Mouse (Mus musculus): ENCODE results near the gene Gmds. TPM values are rescaled to one million over a fixed set of nuclear protein-coding genes. Genes with fewer than 3 reads are reported as not detected.

The Gmds gene
- total and polyA plus RNA-seq, 2 experiments from 2014 or later, result 18.6 to 35.1 TPM

- peak within 1 kb of the TSS; percentile 31 for H3K9ac ChIP-seq
- H3K36me3 ChIP-seq (ENCODE audit: insufficient read depth), result no peaks in the 10 kb centered on the region
- no peaks in the 10 kb centered on the region for H3K9me3 ChIP-seq (ENCODE audit: low read length)
- peak within 1 kb of the TSS; percentile 34 for H3K4me3 ChIP-seq (ENCODE audit: low read depth, low read length)
- WGBS, result under 1% methylated on average over 37 of the region's 40 CpGs
- H3K27me3 ChIP-seq (ENCODE audit: insufficient read depth, low read length), result peaks cover 72% of the 10 kb centered on the region
- DNase-seq, result peak; percentile 52
- ATAC-seq, result peak; percentile 57
- H3K4me1 ChIP-seq (ENCODE audit: insufficient read depth), result peaks cover 5% of the 10 kb centered on the region; the same call in 1 of the 2 replicates
- H3K27ac ChIP-seq (ENCODE audit: low read depth, low read length), result peak within 1 kb of the TSS; percentile 59
- H3K4me2 ChIP-seq (ENCODE audit: low read depth), result peak within 1 kb of the TSS; percentile 63
- TF ChIP-seq CTCF (IDR thresholded peaks at IDR 0.05; ENCODE audit: low read depth), result no peak
Measured at GRCm38 (mm10) chr13:31806428-31806832, 532.1 kb downstream of the Gmds start, which contains the start of gene Foxc1. TSS of gene Foxc1 (plus strand) at chr13:31806633.

DNA sequence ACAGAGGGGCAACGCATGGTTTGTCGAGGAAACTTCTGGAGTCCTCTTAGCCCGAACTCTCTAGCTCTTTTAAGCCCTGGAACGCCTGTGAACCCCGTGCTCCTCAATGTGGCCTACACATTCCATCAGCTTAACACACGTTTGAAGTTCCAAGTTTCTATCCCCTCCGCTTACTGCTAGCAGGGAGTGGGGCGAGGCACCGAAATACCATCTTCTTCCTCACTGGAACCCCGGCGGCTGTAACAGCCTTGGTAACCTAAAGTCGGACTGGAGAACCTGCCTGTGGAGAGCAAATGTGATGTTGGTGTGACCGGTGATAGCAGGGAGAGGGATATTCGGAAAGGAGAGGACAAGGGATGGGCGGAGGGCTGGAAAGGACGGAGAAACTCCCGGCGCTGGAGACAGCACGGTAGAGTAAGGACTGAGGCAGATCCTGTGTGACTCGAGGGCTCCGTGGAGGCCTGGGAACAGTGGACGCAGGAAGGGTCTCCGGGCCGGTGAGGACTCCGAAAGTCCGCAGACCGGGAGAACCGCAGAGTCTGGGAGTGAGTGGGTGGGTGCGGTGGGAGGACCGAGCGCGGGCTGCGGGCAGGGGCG lies 532.6 kb downstream of the Gmds start:
- Histone ChIP-seq H3K27me3 (ENCODE audit: insufficient read depth, low read length) (peaks cover 76% of the 10 kb centered on the region), H3K4me2 (ENCODE audit: low read depth) (peak overlapping the region; percentile 63), H3K9ac (no peak overlapping the region), H3K4me1 (ENCODE audit: insufficient read depth) (peaks cover 6% of the 10 kb centered on the region; the same call in 1 of the 2 replicates), H3K9me3 (ENCODE audit: low read length) (no peaks in the 10 kb centered on the region), H3K27ac (ENCODE audit: low read depth, low read length) (no peak overlapping the region), H3K36me3 (ENCODE audit: insufficient read depth) (no peaks in the 10 kb centered on the region), H3K4me3 (ENCODE audit: low read depth, low read length) (peak overlapping the region; percentile 34)
- ATAC-seq, result peak; percentile 9; the same call in 1 of the 2 replicates
- TF ChIP-seq CTCF (IDR thresholded peaks at IDR 0.05; ENCODE audit: low read depth), result no peak
- peak; percentile 18 for DNase-seq
- WGBS, result 1% methylated on average over 32 of the region's 34 CpGs

- H3K9me3 ChIP-seq (ENCODE audit: low read length), result no peaks in the 10 kb centered on the region
- peaks cover 2% of the 10 kb centered on the region; the same call in 1 of the 2 replicates for H3K4me1 ChIP-seq (ENCODE audit: insufficient read depth)
Measured at GRCm38 (mm10) chr13:31804571-31804970, 534.0 kb downstream of the Gmds start.

GRCm38 (mm10) chr13:31803166-31804093 lies 535.1 kb downstream of the Gmds start:
- Histone ChIP-seq H3K4me1 (ENCODE audit: insufficient read depth) (peaks cover 2% of the 10 kb centered on the region; the same call in 1 of the 2 replicates), H3K4me3 (ENCODE audit: low read depth, low read length) (no peak overlapping the region), H3K4me2 (ENCODE audit: low read depth) (no peak overlapping the region), H3K9ac (no peak overlapping the region), H3K9me3 (ENCODE audit: low read length) (no peaks in the 10 kb centered on the region), H3K27ac (ENCODE audit: low read depth, low read length) (no peak overlapping the region), H3K36me3 (ENCODE audit: insufficient read depth) (no peaks in the 10 kb centered on the region), H3K27me3 (ENCODE audit: insufficient read depth, low read length) (peaks cover 82% of the 10 kb centered on the region)
- ATAC-seq (no peak), DNase-seq (peak; percentile 46)
- TF ChIP-seq CTCF (IDR thresholded peaks at IDR 0.05; ENCODE audit: low read depth), result no peak
- WGBS, result 1% methylated on average over 31 of the region's 31 CpGs

More at GRCm38 (mm10) chr13:31804571-31804970, 534.0 kb downstream of the Gmds start:
- H3K27me3 ChIP-seq (ENCODE audit: insufficient read depth, low read length), result peaks cover 77% of the 10 kb centered on the region
- no peak overlapping the region for H3K4me3 ChIP-seq (ENCODE audit: low read depth, low read length)
- DNase-seq, result peak; percentile 32
- 2% methylated on average over 7 of the region's 7 CpGs for WGBS
- no peaks in the 10 kb centered on the region for H3K36me3 ChIP-seq (ENCODE audit: insufficient read depth)
- ATAC-seq, result no peak
- no peak overlapping the region for H3K27ac ChIP-seq (ENCODE audit: low read depth, low read length)
- no peak overlapping the region for H3K9ac ChIP-seq
- no peak for TF ChIP-seq CTCF (IDR thresholded peaks at IDR 0.05; ENCODE audit: low read depth)
- H3K4me2 ChIP-seq (ENCODE audit: low read depth), result no peak overlapping the region

- Histone ChIP-seq H3K9me3 (ENCODE audit: low read length) (no peaks in the 10 kb centered on the region), H3K27me3 (ENCODE audit: insufficient read depth, low read length) (peaks cover 75% of the 10 kb centered on the region), H3K4me1 (ENCODE audit: insufficient read depth) (peaks cover 2% of the 10 kb centered on the region; the same call in 1 of the 2 replicates), H3K36me3 (ENCODE audit: insufficient read depth) (no peaks in the 10 kb centered on the region), H3K4me3 (ENCODE audit: low read depth, low read length) (no peak overlapping the region), H3K4me2 (ENCODE audit: low read depth) (no peak overlapping the region), H3K9ac (no peak overlapping the region), H3K27ac (ENCODE audit: low read depth, low read length) (no peak overlapping the region)
- ATAC-seq (no peak), DNase-seq (no peak)
- TF ChIP-seq CTCF (IDR thresholded peaks at IDR 0.05; ENCODE audit: low read depth), result no peak
- 7% methylated on average over 5 of the region's 5 CpGs for WGBS
Measured at GRCm38 (mm10) chr13:31802447-31802846, 536.1 kb downstream of the Gmds start.

DNA sequence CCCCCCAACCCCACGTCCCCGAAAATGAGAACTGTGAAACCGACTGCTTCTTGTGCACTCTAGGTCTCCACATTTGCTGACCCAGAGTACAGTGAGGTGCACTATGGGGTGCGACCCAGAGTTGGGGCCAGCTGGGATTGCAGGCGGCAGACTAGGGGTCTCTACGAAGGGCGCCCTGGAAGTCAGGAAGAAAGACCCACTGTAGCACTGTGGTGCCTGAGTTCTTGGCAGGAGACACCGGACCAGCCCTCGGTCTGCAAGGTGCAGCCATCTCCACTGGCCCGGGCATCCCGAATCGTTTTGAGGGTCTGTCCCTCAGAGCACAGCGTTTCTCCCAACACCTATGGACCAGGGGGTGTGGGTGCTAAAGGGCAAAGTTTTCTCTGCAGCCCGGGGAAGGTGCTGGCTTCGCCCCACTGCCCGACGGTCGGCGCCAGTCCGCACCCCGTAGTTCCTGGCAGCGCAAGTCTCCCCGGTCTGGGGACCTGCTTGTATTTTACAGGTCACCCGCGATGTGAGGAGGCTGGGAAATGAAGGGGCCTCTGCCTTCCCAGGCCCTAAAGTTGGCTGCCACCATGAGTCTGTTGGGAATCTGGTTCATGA lies 536.7 kb downstream of the Gmds start:
- peak; percentile 9; the same call in 1 of the 2 replicates for ATAC-seq
- TF ChIP-seq CTCF (IDR thresholded peaks at IDR 0.05; ENCODE audit: low read depth), result no peak
- no peaks in the 10 kb centered on the region for H3K9me3 ChIP-seq (ENCODE audit: low read length)
- H3K9ac ChIP-seq, result no peak overlapping the region
- H3K27me3 ChIP-seq (ENCODE audit: insufficient read depth, low read length), result peaks cover 75% of the 10 kb centered on the region
- 3% methylated on average over 25 of the region's 25 CpGs for WGBS
- H3K27ac ChIP-seq (ENCODE audit: low read depth, low read length), result no peak overlapping the region
- no peaks in the 10 kb centered on the region for H3K36me3 ChIP-seq (ENCODE audit: insufficient read depth)
- peak overlapping the region; percentile 33 for H3K4me3 ChIP-seq (ENCODE audit: low read depth, low read length)
- peaks cover 2% of the 10 kb centered on the region; the same call in 1 of the 2 replicates for H3K4me1 ChIP-seq (ENCODE audit: insufficient read depth)
- DNase-seq, result no peak
- peak overlapping the region; percentile 55 for H3K4me2 ChIP-seq (ENCODE audit: low read depth)

Data from forebrain, postnatal 0 days (tissue).